Mouse (Mus musculus): ENCODE results near the gene Pmm2.

GRCm38 (mm10) chr16:8613039-8613438 lies 24.4 kb upstream of the Pmm2 start:
- TF ChIP-seq CTCF (IDR thresholded peaks at IDR 0.05; ENCODE audit: borderline replicate concordance, extremely low read depth, insufficient read depth, insufficient read length), result no peak
- no peak for TF ChIP-seq POLR2A (IDR thresholded peaks at IDR 0.05; ENCODE audit: borderline replicate concordance, extremely low read depth, insufficient read depth, insufficient read length, poor library complexity, severe bottlenecking)

All from brain, embryonic 14.5 days (tissue).